Mouse (Mus musculus) embryo, embryonic 9.5 days (tissue): ENCODE results near the gene Luzp2.

Source experiments
- DNase-seq: peaks from one replicate; pipeline ENCODE4 v3.0.0-alpha.2; 2017; ENCODE audit errors: extremely low spot score

The Luzp2 gene

GRCm38 (mm10) chr7:54835372-54835851 is at the start of gene Luzp2:
Gene Luzp2 (plus strand): TSS chr7:54835498.
- peak; percentile 58 for DNase-seq

DNA sequence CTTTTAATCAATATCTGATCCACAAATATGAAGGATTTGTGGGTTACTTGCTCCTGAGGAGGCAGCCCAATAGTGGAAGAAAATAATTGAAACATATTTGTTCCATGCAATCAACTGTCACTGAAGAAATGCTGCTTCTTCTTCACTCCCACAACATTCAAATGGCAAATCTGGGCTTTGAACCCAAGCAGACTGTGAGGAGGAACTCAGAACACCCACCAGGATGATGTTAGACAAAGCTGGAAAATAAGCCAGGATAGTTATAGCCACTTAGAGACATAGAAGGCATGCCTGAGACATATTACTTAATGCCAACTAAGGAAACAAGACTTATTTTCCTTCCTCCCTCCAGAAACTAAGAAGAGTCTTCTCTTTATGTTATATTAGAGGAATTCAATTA is 47.8 kb upstream of the Luzp2 start:
- no peak for DNase-seq

GRCm38 (mm10) chr7:54818606-54819005 is 16.7 kb upstream of the Luzp2 start:
- DNase-seq: no peak

DNA sequence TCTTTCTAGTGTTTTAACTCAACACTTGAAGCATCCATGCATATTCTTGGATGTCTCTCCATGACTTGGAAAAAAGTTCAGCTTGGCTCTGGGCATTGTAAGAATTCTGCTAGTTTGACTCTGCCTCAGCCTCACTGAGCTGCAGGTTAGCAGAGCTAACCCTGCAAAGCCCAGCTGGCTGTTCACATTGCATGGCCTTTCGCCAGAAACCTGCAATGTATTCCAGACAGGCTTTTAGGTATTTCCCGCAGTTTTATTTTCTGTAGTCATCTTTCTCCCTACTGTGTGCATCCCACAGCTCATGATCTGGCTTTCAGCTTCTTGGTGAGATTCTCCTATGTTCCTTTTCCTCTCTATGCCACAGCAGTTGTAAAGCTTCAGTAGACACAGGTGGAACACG is 6.5 kb upstream of the Luzp2 start:
- DNase-seq: no peak

DNA sequence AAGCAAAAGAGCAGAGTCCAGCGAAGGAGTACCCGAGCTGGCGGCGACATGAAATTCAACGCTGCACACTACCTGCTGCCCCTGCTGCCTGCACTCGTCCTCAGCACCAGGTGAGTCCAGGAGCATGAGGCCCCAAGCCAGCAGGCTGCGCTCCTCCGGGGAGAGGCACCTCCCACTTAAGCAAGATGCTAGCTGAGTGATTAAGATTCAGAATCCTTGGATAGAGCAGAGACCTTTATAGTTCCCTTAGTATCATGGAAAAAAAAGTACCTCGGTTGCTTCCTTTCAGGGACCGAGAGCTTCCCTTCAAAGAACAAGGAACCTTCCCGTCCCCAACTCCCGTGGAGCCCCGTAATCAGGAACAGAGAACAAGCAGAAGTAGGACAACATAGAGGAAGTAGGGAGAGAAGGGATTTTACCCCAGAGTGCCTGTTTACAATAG is 634 bp downstream of the Luzp2 start:
- no peak for DNase-seq

- no peak for DNase-seq
Measured at GRCm38 (mm10) chr7:54836437-54836836, 1.1 kb downstream of the Luzp2 start.

- no peak for DNase-seq
Measured at GRCm38 (mm10) chr7:54842807-54843335, 7.6 kb downstream of the Luzp2 start.

DNA sequence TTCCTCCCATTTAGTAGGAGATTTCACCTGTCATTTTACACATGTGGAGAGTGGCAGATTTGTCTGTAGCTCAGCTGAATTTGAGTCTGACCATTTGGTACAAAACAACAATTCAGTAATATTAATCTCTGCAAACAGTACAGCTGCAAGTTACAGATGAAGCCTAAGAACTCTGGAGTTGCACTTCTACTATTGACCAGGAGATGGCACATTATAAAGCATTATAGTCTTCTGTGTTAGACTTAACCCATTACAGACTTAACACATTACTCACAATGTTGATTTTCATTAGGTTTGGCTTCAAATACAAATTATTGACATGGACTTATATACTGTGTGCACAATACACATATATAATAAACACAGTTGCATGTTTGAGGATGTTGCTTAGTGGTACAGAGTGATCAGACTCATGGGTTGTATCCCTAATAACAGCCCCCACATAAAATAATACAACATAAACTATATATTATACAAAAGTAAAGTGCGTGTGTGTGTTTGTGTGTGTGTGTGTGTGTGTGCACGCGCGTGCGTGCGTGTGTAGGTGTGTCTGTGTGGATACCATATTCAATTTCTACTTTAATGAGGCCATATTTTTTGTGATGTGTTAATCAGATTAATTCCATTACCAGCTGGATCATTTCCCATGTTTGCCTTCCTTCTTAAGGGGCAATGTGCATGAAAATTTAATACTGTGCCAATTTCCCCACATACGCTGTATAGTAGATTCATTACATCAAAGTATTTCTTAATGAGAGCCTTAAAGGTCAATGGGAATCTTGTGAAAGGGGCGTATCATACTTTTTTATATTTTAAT is 10.8 kb downstream of the Luzp2 start:
- DNase-seq: no peak

DNA sequence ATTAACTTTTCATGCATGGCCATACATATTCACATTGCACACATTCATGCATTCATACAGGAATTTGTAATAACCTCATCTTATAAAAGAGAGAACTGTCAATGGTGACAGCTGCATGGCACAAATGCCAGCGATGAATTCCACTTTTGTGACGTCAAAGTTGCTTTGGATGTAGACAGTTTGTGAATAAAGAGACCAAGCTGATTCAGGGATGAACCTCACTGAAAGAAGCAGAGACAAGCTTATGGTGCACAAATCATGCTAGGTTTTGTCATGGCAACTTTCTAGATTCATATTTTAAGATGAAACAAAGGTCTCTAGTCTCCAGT is 11.4 kb downstream of the Luzp2 start:
- DNase-seq: no peak

DNA sequence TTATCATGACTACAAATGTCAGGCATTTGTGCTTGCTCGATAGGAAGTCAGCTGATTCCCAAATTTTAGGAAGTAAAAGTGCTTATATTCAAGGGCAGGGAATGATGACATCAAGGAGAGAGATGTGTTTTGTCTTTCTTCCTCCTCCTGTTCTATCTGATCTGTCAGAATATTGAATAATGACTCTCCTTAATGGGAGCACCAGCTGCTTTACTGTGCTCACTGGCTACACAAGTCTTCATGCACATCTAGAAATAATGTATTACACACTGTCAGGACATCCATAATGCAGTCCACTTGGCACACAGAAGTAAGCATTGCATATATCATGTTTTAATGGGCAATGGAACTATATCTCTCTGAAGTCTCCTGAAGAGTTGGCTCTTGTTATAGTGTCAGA is 17.6 kb downstream of the Luzp2 start:
- DNase-seq: no peak

GRCm38 (mm10) chr7:54861230-54861856 is 26.0 kb downstream of the Luzp2 start:
- no peak for DNase-seq

GRCm38 (mm10) chr7:54878928-54879644 is 43.8 kb downstream of the Luzp2 start:
- no peak for DNase-seq

DNA sequence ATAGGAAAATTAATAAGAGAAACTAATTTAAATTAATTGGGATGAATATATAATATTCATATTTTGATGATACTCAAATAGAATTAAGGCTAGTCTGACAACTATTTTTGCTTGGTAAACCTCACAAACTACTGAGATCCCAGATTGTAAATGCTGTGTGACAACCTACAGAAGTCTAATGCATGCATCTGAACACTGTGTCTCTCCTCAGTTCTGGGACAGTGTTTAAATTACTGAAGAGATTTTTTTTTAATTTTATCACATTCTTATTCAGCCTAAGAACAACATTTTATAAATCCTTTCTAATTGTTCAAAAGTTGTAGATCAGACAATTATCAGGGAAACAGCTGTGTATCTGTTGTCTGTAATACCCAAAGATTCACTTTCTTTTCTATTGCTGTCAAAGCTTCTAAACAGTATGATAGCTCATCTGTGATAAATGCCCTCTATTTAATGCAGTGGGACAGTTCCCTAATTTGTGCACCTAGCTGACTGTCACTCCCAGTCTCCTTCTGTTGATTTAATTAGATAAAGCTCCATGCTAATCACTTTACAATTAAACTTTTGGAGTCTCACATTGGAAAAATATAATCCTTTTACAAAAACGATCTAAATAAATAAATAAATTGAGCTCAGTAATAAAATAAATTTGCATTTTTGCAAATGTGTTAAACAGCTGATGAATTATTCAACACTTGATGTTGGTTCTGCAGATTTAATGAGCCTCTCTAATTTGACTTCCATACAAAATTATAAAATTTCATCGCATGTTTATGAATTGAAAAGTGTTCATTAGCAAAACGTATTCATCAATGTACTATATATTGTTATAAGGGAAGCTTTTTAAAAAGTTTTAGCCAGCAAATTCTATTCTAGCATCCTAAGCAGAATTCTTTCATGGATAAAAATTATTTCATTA is 58.7 kb downstream of the Luzp2 start:
- no peak for DNase-seq

- DNase-seq: no peak
Measured at GRCm38 (mm10) chr7:54898589-54898988, 63.3 kb downstream of the Luzp2 start.

DNA sequence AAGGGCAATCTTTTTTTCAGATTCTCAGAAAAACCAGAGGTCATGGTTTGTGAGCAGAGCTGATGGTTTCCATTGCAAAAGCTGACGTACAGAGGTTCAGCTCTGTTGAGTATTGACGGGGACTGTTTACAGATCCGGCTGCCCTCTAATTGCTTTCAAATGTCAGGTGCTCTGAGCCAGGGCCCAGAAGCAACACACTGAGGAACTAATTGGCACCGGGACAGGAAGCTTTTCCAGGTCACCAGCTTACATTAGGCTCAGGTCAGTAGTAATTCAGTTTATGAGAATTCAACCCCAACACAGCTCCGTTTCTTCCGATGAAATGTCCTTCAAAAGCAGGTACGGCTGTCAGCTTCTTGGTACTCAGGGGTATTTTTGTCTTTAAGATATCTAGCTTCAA is 74.7 kb downstream of the Luzp2 start:
- DNase-seq: no peak

DNA sequence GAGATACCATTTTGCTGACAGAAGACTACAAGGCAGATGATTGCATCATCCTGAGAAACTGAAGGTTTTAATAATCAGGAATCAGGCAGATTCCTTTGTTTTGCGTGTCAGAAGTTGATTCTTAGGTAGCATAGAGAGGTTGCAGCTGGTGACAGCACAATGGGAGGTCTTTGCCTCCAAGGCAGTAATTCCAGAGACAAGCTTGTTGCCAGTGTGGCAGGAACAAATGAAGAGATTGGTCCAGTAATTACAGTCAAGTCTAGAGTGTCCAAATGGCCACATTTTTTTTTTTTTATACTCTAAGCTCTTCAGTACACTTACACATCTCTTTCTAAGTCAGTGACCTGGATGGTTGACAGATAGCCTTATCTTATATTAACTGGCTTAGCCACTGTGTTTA is 78.7 kb downstream of the Luzp2 start:
- DNase-seq: no peak

GRCm38 (mm10) chr7:54921991-54922390 is 86.7 kb downstream of the Luzp2 start:
- DNase-seq: no peak

- DNase-seq: no peak
Measured at GRCm38 (mm10) chr7:54956759-54957158, 121.5 kb downstream of the Luzp2 start.

GRCm38 (mm10) chr7:54962678-54963077 is 127.4 kb downstream of the Luzp2 start:
- DNase-seq: no peak

DNA sequence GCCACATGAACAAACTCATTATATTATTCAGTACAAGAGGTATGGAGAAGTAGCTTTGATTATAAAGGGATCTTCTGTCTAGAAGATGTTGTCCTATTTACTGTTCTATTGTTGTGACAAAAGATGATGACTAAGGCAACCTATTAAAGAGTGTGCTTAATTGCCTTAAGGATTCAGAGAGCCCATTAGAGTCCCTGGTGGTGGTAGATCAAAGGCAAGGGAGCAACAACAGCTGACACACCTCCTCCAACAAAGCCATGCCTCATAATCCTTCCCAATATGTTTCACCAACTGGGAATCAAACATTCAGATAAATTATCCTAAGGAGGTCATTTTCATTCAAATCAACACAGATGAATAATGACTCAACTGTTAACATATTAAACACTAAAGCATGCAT is 142.1 kb downstream of the Luzp2 start:
- no peak for DNase-seq

DNA sequence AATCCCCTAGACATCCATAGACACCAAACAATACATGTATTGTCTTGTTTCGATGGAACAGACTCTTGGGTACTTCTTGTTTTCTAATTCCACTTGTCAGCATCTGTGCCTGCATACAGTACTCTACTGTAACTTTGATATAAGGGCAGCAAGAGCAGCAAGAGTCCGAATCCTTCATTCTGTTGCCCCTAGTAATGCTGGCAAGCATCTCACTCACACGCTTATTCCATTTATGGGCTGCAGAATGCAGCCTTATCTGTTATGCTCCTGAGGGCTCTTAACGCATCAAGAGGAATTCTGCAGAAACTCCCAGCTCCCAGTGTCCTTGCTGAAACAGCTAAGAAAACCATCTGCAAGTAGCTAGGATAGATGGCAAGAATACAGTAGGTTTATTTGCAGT is 145.3 kb downstream of the Luzp2 start:
- no peak for DNase-seq
